Mouse (Mus musculus) left cerebral cortex, adult 11 months (tissue): ENCODE data around the gene Jmjd8.

Experiments
- DNase-seq: peaks from one replicate; pipeline ENCODE4 v3.0.0; 2022; ENCODE audit warnings: low spot score

Jmjd8 gene

GRCm38 (mm10) chr17:25808789-25809605 lies 19.7 kb upstream of the Jmjd8 start, which contains the start of gene Fbxl16:
Gene Fbxl16 (plus strand): TSS chr17:25809085.
- DNase-seq, result peak; percentile 85

GRCm38 (mm10) chr17:25809606-25810340 lies 18.9 kb upstream of the Jmjd8 start:
- no peak for DNase-seq

- no peak for DNase-seq
Observed at GRCm38 (mm10) chr17:25810890-25811289, 17.8 kb upstream of the Jmjd8 start.

GRCm38 (mm10) chr17:25813471-25813870 lies 15.2 kb upstream of the Jmjd8 start:
- peak; percentile 79 for DNase-seq

- no peak for DNase-seq
Observed at GRCm38 (mm10) chr17:25817662-25818061, 11.0 kb upstream of the Jmjd8 start.

GRCm38 (mm10) chr17:25818851-25819780 lies 9.6 kb upstream of the Jmjd8 start:
- no peak for DNase-seq

- peak; percentile 81 for DNase-seq
Observed at GRCm38 (mm10) chr17:25823452-25823851, 5.2 kb upstream of the Jmjd8 start, which contains the start of gene Wdr24. Gene Wdr24 (plus strand): TSS chr17:25823627.

- no peak for DNase-seq
Observed at GRCm38 (mm10) chr17:25824362-25825142, 4.1 kb upstream of the Jmjd8 start.

GRCm38 (mm10) chr17:25825311-25825710 lies 3.4 kb upstream of the Jmjd8 start:
- no peak for DNase-seq

GRCm38 (mm10) chr17:25825984-25826570 lies 2.6 kb upstream of the Jmjd8 start:
- DNase-seq, result no peak

GRCm38 (mm10) chr17:25827011-25827410 lies 1.7 kb upstream of the Jmjd8 start:
- no peak for DNase-seq

GRCm38 (mm10) chr17:25827546-25828222 lies 983 bp upstream of the Jmjd8 start:
- no peak for DNase-seq

- DNase-seq, result no peak
Observed at GRCm38 (mm10) chr17:25828223-25828594, 458 bp upstream of the Jmjd8 start.

- no peak for DNase-seq
Observed at GRCm38 (mm10) chr17:25829558-25830017, 921 bp downstream of the Jmjd8 start.

- DNase-seq, result no peak
Observed at GRCm38 (mm10) chr17:25830200-25830753, 1.6 kb downstream of the Jmjd8 start.

GRCm38 (mm10) chr17:25830806-25831431 lies 2.3 kb downstream of the Jmjd8 start:
- no peak for DNase-seq

- DNase-seq, result no peak
Observed at GRCm38 (mm10) chr17:25831451-25832281, 3.0 kb downstream of the Jmjd8 start.
